Mouse (Mus musculus) CD4-positive, CD25-positive, alpha-beta regulatory T cell, adult 4 months (primary cell): ENCODE measurements at regions not wholly inside any gene's neighbourhood (a gene's known extent, or its start where the extent isn't known, plus 50 kb on each side); places are given as distances from the start of the nearest gene placed in this dataset.

Source experiments
- ATAC-seq: one replicate; pipeline ENCODE4 v1.8.0; 2017

- ATAC-seq: peak; percentile 89
Measured at GRCm38 (mm10) chr7:117127728-117128127, 253.1 kb upstream of the Xylt1 start.

DNA sequence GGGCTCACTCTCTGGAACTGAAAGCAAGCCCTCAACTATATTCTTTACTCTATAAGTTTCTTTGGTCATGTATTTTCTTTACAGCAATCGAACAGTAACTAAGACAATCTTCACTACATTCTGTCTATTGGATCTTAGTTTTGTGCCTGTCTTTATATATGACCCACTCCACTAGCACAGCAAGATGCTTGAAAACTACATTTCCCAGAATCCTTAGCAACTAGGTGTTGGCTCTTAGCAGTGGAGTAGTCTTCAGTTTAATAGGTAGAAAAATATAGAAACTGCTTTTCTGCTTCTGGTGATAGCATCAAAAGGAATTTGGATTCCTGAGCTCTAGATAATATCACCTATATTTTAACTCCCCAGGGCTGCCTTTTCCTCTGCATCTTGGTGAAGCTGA, 245.9 kb upstream of the Xylt1 start:
- ATAC-seq: no peak

- no peak for ATAC-seq
Measured at GRCm38 (mm10) chr7:117138681-117139080, 242.1 kb upstream of the Xylt1 start.

- ATAC-seq: peak; percentile 91
Measured at GRCm38 (mm10) chr7:117139245-117139970, 241.4 kb upstream of the Xylt1 start.

DNA sequence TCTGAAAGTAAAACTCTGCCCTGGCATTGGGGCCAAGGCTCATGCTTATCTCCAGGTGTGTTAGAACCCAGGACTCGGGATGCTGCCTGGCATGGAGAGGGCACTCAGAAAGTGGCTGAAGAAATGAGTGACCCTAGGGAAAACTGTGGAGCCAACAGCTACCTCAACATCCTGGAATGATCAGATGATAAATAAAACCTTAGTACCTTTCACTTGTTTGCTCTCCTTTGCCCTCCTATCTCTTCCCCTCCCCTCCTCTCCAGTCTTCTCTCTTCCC, 240.9 kb upstream of the Xylt1 start:
- ATAC-seq: no peak

DNA sequence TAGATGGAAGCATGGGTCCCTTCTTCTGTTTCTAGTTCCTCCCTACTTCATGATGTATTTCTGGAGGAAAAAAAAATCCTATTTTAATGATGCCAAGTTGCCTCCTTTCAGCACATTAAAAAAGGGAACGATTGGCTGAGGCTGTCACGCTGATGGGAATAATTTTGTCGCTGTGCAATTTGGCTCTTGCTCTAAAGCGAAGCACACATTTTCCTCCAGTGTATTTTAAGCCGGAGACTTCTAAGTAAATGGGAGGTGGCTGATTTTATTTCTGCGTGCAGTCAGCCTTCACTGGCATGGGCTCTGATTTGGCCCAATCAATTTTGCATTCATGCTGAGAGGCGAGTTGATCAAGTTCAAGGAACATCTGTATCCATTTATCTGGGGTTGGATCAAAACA, 234.0 kb upstream of the Xylt1 start:
- ATAC-seq: no peak

DNA sequence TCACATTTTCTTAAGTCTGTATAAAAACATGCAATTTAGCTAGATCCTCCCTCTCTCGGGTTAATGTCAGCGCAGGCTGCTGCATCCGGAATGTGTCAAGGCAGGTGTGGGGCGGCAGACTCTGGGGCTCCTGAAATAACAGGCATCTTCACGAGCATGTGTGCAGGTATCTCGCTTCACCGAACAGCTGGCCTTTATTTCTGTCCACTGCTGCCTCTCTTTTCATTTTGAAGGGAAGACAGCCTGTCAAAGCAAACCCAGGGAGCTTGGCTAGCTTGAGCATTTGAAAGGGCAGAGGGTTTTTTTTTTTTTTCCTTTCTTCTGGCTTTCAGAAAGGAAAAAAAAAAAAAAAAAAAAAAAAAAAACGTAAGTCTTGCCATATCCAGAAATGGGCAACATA, 230.4 kb upstream of the Xylt1 start:
- ATAC-seq: no peak

- ATAC-seq: no peak
Measured at GRCm38 (mm10) chr7:117153826-117154550, 226.8 kb upstream of the Xylt1 start.

- ATAC-seq: no peak
Measured at GRCm38 (mm10) chr7:117161193-117161908, 219.4 kb upstream of the Xylt1 start.

DNA sequence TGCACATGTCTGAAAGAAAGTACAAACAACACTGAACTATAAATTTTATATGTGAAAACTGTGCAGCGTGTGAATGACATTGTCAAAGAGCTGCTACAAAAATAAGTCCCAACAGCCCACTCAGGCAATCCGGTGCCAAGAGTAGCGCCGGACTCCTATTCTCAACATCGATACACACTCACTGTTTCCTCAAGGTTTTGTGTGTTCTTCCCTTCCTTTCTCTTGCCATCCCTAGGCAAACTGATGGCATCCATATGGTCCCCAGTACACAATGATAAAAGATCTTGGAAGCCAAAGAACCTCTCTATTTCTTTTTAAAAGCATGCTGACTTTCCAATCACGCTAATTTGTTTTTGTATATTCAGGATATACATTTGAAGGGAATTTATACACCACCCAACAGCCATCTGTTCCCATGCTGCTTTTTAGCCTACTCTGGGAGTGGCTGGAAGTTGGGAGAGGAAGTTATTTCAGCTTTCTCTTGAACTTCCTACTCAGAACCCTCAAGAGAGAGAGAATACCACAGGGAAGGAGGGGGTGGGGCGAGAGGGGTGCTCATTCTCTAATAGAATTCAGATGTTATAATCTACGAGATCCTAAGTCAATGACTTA, 205.9 kb upstream of the Xylt1 start:
- no peak for ATAC-seq

DNA sequence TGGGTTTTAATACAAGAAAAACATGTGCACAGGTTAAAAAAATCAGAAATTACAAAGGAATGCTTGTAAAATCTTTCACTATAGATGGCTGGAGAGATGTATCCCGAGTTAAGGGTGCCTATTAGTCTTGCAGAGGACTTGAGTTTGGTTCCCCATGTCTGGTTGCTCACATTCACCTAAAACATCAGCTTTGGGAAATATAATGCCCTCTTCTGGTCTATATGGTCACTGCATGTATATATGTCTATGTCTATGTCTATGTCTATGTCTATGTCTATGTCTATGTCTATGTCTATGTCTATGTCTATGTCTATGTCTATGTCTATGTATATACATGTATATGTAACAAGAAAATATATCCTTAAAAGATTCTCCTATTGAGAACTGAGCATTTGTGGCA, 196.8 kb upstream of the Xylt1 start:
- no peak for ATAC-seq

DNA sequence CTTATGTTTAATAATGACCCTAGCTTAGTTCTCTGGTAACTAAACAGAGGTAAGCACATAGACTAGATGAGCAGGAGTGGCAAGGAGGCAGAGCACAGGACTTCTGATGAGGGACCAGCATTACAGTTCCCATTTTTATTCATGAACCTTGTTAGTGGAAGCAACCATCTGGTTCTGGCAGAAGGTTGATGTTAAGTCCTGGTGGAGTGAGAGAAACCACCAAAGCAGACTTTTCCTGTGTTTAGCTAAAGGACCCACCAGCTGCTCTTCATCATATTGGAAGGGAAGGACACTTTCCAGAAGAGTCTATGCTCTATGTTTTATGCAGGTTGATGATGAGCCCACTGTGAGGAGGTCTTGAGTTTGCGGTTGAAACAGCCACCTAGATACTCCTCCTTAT, 194.9 kb upstream of the Xylt1 start:
- no peak for ATAC-seq

GRCm38 (mm10) chr7:117196611-117197010, 184.2 kb upstream of the Xylt1 start:
- no peak for ATAC-seq

GRCm38 (mm10) chr7:117226294-117226693, 154.5 kb upstream of the Xylt1 start:
- ATAC-seq: no peak

DNA sequence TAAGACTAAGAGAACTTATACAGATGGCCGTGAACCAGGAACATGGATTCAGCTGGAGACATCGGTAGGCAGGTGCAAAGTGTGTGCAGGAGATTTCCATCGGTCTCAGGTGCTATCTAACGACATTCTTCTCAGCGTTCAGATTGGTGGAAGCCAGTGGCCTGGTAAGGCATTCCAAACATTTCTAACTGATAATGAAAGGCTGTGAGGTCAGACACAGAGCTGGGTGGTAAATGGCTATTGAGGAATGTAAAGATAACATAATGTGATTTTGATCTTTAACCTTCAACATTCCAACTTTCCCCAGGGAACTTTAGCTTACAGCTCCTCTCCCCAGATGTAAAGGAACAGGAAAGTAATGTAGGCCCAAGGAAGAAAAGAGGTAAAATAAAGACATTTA, 151.2 kb upstream of the Xylt1 start:
- ATAC-seq: no peak

DNA sequence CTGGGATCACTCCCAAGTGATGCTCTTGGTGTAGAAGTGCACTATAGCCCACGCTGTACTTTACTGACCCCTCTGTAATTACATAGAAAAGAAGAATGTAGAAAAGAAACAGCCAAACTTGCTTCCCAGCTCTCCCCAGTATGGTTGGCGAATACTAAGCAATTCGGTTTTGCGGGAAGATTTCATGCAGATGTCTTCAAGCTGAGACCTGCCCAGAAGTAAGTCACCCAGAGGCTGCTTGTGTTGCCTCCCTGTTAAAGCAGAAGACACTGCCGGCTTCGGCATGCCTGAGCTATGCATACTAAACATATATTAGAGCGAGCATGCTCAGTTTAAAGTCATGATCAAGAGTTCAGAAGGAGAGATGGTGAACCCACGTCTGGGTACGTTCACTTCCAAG, 124.0 kb upstream of the Xylt1 start:
- no peak for ATAC-seq

DNA sequence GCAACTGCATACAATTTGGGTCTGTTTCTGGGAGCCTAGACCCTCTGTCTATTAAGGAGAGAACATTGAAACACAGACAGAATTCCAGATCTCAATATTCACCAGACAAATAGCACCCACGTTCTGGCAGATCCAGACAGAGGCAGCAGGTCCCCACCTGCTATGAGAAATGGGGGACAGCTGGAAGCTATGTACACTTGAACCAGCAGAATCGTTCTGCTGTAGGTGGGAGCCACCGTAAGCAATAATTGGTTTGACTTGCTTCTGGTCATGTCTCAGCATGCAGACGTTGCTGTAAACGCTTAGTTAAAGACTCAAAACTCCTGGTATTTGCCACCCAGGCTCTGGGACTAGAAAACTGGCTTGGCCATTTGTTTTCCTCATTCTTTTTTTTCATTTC, 122.2 kb upstream of the Xylt1 start:
- no peak for ATAC-seq

DNA sequence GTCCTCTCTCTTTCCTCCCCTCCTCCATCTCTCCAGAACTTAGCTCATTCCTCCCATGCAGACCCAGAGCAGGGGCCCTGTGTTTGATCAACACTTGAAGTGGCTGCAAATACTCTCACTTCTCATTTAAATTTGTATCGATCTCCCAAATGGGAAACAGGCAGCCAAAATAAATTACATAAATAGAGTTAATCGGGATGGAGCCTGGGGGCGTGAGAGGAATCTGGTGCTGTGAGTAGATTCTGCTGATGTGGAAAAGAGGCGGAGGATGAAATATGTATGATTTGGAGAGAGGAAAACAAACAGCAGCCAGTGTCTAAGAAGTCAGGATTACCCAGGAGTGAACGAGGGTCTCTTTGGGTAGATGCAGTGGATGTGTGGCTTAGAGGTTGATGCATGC, 121.6 kb upstream of the Xylt1 start:
- no peak for ATAC-seq

DNA sequence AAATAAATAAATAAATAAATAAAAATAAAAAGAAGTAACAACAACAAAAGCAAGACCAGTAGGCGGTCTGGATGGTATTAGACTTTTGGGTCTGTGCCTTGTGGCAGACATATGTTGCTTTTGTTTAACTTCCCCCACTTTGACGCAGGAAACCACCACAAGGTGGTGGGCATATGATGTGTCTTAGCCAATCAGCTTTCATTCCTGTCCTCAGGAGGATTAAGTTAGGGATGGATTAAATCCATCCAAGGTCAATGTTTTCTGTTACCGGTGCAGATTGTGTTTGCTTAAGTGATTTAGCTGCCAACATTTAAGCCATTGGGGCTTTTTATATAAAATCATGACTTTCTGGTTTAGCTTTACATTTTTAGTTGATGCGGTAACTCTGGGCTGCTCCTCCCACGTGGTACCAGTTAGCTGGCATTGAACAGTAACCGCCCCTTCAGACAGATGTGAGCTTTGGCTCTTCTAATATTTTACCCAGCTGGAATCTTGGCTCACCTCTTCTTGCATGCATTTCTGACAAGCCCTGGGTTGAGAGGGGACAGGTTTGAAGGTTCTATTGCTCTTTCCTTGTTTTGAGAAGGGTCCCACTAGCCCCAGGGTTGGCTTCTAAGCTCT, 121.0 kb upstream of the Xylt1 start:
- ATAC-seq: no peak

- ATAC-seq: no peak
Measured at GRCm38 (mm10) chr7:117260596-117260995, 120.2 kb upstream of the Xylt1 start.

- no peak for ATAC-seq
Measured at GRCm38 (mm10) chr7:117263126-117263525, 117.7 kb upstream of the Xylt1 start.

DNA sequence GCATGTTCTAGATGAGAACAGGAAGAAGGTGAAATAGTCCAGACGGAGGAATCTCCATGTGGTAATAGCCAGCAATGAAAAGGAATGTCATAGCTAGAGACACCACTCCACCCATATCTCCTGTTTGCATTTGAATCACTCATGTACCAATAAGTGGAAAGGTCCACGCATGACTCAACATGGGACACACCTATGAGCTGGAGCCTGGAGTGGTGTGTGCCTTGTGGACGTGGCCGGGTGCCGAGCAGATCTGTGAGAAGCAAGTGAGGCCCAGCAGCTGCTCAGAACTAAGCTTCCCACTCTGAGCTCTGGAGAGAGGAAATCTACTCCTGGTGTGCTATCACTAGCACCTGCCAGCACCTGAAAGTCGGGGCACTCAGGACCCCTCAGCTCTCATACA, 116.4 kb upstream of the Xylt1 start:
- ATAC-seq: no peak

DNA sequence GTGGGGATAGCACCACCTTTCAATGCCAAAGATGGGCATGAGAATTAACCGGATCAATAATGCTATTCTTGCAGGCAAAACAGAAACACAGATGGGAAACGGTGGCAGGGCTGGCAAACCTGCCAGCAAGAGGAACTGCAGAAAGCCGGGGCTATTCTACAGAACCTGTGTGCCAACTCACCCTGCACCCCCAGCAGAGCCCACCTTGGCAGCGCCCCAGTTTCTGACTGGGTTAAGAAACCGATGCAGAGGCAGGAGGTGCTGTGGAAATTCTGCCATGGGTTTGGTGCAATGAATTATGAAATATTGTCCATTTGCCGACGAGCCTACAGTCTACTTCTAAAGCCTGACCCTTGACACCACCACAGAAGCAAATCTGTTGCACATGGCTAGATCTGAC, 112.7 kb upstream of the Xylt1 start:
- no peak for ATAC-seq
